Mouse (Mus musculus) neutrophil, adult 59 days (primary cell): ENCODE results near the gene Olfr141. TPM values are rescaled to one million over a fixed set of nuclear protein-coding genes. Genes with fewer than 3 reads are reported as not detected.

Experiments used
- total RNA-seq, 2 experiments: library from RNA; stranded (reverse); gene quantifications; 1 replicate in 1 of 2; 2 replicates in 1 of 2; pipeline ENCODE4 v1.2.4; 2023

The Olfr141 gene
- not detected for total RNA-seq

GRCm38 (mm10) chr2:86809918-86810317, at the start of gene Olfr141:
Gene Olfr141 (minus strand): TSS chr2:86810018.

GRCm38 (mm10) chr2:86851596-86851995, 41.8 kb upstream of the Olfr141 start, which contains the start of gene Olfr1095:
Gene Olfr1095 (minus strand): TSS chr2:86851696.

GRCm38 (mm10) chr2:86824363-86824762, 14.5 kb upstream of the Olfr141 start, which contains the start of gene Olfr1094:
Gene Olfr1094 (plus strand): TSS chr2:86824663.

GRCm38 (mm10) chr2:86782179-86782578, 27.6 kb downstream of the Olfr141 start, which contains the start of gene Olfr1093:
Gene Olfr1093 (plus strand): TSS chr2:86782479.

GRCm38 (mm10) chr2:86758893-86759292, 50.9 kb downstream of the Olfr141 start, which contains the start of gene Olfr1090:
Gene Olfr1090 (minus strand): TSS chr2:86758993.

Other genes starting within 250 kb of the Olfr141 start
- not detected for gene Olfr1082, start 211.1 kb downstream of the Olfr141 start, total RNA-seq
- not detected for gene Olfr1084, start 170.3 kb downstream of the Olfr141 start, total RNA-seq
- gene Olfr1085, start 148.0 kb downstream of the Olfr141 start, total RNA-seq = not detected
- gene Olfr1086, start 129.9 kb downstream of the Olfr141 start, total RNA-seq = not detected
- gene Olfr1087, start 111.6 kb downstream of the Olfr141 start, total RNA-seq = not detected
- not detected for gene Olfr1089, start 76.3 kb downstream of the Olfr141 start, total RNA-seq
- not detected for gene Olfr1090, start 51.0 kb downstream of the Olfr141 start, total RNA-seq
- gene Olfr1093, start 27.5 kb downstream of the Olfr141 start, total RNA-seq = not detected
- gene Olfr1094, start 14.6 kb upstream of the Olfr141 start, total RNA-seq = not detected
- not detected for gene Olfr1095, start 41.7 kb upstream of the Olfr141 start, total RNA-seq
- gene Gm13723, start 64.8 kb upstream of the Olfr141 start, total RNA-seq = not detected
- gene Olfr1097, start 82.2 kb upstream of the Olfr141 start, total RNA-seq = not detected
- gene Olfr1098, start 114.5 kb upstream of the Olfr141 start, total RNA-seq = not detected
- gene Olfr1099, start 150.7 kb upstream of the Olfr141 start, total RNA-seq = not detected
- gene Olfr1100, start 169.9 kb upstream of the Olfr141 start, total RNA-seq = not detected
- gene Olfr1101, start 181.2 kb upstream of the Olfr141 start, total RNA-seq = not detected
- gene Olfr1102, start 188.4 kb upstream of the Olfr141 start, total RNA-seq = not detected
- not detected for gene Olfr1104, start 217.1 kb upstream of the Olfr141 start, total RNA-seq
- gene Olfr1105, start 226.5 kb upstream of the Olfr141 start, total RNA-seq = not detected
- not detected for gene Olfr1106, start 242.3 kb upstream of the Olfr141 start, total RNA-seq